Mouse (Mus musculus) lung, adult 2 months (tissue): Measurements from ENCODE around the gene Mrpl17. TPM values are rescaled to one million over a fixed set of nuclear protein-coding genes. Genes with fewer than 3 reads are reported as not detected.

Experiments used
- DNase-seq: peaks from one replicate; pipeline ENCODE4 v3.0.0; 2022
- H3K4me1 ChIP-seq: fragments of 200-500 bp; 2 replicates; pipeline ENCODE4 v1.6.1; 2011; ENCODE audit warnings: low read length; ENCODE audit not compliant: control insufficient read depth, insufficient read depth
- H3K4me3 ChIP-seq: fragments of 200-500 bp; replicated peaks from 2 replicates; pipeline ENCODE3; 2011; ENCODE audit warnings: low read depth, mild to moderate bottlenecking, control low read depth, low read length; ENCODE audit errors: extremely low read depth
- CTCF ChIP-seq: fragments of 200-500 bp; IDR thresholded peaks from 2 replicates; pipeline ENCODE4 v1.5.1; 2011; ENCODE audit warnings: mild to moderate bottlenecking, low read length, control low read depth; ENCODE audit not compliant: insufficient read depth
- POLR2A ChIP-seq: fragments of 200-500 bp; IDR thresholded peaks from 2 replicates; pipeline ENCODE4 v1.6.1; 2011; ENCODE audit warnings: low read depth, mild to moderate bottlenecking, control low read depth, low read length, borderline replicate concordance; ENCODE audit errors: extremely low read depth
- WGBS: fragments of 180-500 bp; shearing (Covaris S2); methylation state at CpG from one replicate; pipeline ENCODE4 v1.1.7; 2018; 5-methylcytosine and 5-hydroxymethylcytosine counted together
- polyA plus RNA-seq: library from polyadenylated mRNA; depleted of rRNA; stranded (reverse); fragments of >200 nt; gene quantifications from 2 replicates; pipeline ENCODE4 v1.2.3, GENCODE M21; 2012

The Mrpl17 gene
- polyA plus RNA-seq, 1 experiment = 172 TPM

DNA sequence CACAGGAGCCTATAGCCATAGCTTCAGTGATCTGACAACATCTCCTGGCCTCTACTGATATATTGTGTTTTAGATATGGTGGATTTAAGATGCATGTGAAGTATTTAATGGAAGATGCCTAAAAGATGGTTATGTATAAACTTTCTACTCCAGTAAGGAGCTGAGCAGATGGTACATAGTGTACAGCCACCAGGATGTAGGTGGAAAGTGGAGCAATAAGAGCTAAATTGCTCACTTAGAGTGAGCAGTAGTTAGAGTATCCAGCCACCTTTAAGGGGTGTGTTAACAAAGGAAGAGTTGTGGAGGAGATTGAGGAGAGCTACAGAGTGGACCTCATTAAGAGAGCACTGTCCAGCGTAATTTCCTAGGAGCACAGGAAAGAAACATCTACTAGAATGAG lies 19.8 kb downstream of the Mrpl17 start:
- TF ChIP-seq CTCF (no peak), POLR2A (no peak)
- Histone ChIP-seq H3K4me3 (no peak overlapping the region), H3K4me1 (peaks cover 9% of the 10 kb centered on the region)
- 79% methylated on average over 1 of the region's 1 CpGs for WGBS
- DNase-seq = no peak

DNA sequence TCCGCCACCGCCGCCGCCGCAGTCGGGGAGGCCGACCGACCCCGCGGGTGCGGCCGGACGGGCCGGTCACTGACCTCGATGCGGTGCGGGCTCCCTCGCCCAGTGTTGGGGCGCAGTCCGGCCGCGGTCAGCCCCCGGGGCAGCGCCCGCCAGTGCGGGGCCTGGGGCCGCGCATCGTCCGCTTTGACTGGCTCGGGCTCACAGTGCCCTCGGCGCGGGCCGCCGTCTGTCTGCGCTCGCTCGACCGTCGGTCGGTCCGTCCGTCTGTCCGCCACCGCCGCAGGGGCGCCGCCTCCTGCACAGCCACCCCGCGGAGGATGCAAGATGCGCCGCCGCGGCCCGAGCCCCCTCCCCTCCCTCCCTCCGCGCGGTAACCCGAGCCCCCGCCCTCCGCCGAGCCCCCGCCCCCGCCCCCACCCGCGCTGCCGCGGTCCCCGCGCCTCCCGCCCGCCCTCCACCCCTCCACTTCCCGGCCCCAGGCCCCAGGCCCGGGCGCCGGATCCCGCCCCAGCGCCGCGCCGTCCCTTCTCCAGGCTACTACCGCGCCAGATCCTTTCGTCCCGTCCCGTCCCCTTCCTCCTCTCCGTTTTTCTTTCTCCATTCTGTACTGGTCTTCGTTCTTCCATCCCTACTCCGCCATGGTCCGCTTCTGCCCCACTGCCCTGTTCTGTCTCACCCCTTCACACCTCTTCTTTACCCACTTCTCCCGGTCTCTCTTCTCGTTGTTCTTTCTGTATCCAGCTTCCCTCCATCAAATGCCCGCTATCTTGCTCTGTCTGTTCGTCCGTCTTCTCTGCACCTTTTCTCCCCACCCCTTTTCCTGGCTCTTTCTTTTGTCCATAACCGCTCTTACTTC lies 23.4 kb downstream of the Mrpl17 start, which contains the start of gene Dchs1:
Dchs1 (minus strand) TSS at position 370 of the 856 bp plus-strand sequence.
- peaks cover 11% of the 10 kb centered on the region for H3K4me1 ChIP-seq
- WGBS = under 1% methylated on average over 76 of the region's 97 CpGs
- TF ChIP-seq CTCF (no peak), POLR2A (0 out of 2 replicates have a peak, but pooled peaks have one; percentile 10)
- peak; percentile 23 for DNase-seq
- peak within 1 kb of the TSS; percentile 78 for H3K4me3 ChIP-seq

DNA sequence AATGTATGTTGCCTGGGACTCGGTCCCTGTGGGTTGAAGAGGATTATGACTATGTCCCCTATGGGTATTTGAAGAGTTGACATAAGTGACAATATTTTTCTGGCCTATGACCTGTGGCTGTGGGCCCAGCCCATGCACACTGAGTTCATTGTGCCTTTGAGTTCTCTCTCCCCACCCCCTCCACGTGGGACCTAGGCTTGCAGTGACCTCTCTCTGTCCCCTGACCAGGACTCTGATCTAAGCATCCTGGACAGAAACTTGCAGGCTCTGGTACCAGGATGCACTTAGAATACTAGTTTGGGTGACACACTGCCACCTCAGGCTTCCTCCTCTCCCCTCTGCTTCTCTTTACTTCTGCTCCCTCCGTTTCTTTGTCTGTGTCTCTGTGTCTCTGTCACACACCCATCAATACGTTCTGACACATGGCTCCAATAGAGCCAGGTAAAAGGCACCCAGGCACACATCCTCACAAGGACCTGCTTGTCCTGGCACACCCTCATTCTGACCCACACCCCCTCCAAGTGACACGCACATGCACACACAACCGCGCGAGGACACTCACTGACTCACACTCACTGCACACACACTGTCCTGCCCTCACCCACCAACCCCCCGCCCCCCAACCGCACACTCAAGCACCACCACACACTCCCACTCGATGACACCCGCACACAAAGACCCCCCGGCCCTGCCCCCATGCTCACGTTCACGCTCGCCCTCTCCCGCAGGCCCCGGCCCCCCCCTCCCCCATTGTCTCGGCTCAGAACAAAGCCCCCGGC lies 24.2 kb downstream of the Mrpl17 start:
- WGBS = 12% methylated on average over 15 of the region's 20 CpGs
- peak overlapping the region; percentile 69 for H3K4me3 ChIP-seq
- peaks cover 11% of the 10 kb centered on the region for H3K4me1 ChIP-seq
- no peak for TF ChIP-seq POLR2A
- no peak for TF ChIP-seq CTCF
- DNase-seq = no peak

DNA sequence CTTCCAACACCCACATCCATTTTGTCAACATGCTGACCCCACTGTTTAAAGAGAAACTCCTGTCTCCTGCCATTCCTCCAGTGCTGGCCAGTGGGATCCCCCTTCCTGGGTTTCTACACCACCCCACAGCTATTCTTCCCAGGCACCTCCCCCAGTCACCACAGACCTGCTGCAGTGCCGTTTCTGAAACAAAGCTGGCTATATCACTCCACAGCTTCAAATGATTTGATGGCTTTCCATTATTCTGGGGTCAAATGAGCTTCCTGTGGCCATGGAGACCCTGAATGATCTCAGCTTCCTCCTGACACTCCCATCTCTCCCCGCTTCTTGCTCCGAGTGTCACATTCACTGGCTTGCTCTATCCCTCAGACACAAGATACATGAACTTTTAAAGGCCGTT lies 26.3 kb downstream of the Mrpl17 start:
- H3K4me3 ChIP-seq = no peak overlapping the region
- 37% methylated on average over 4 of the region's 4 CpGs for WGBS
- DNase-seq = no peak
- peaks cover 11% of the 10 kb centered on the region for H3K4me1 ChIP-seq
- TF ChIP-seq POLR2A (no peak), CTCF (no peak)

DNA sequence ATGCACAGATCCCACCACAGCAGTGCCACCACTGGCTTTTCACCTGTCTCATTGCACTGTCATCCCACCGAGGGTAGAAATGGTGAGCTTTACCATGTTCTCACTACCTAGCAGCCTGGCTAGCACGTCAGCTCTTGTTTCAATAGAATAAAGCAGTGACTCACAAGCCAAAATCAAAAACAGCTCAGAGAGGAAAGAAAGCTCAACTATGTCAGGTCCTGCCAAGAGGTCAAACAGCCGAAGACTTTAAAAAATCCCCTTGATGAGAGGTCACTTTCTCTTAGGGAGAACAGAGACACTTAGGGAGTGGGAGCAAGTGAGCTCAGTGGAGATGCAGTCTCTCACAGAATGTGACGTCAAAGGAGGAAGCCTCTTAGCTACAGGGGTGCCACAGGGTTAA lies 27.0 kb downstream of the Mrpl17 start:
- TF ChIP-seq POLR2A = no peak
- no peak for TF ChIP-seq CTCF
- no peak for DNase-seq
- WGBS = 59% methylated on average over 4 of the region's 4 CpGs

DNA sequence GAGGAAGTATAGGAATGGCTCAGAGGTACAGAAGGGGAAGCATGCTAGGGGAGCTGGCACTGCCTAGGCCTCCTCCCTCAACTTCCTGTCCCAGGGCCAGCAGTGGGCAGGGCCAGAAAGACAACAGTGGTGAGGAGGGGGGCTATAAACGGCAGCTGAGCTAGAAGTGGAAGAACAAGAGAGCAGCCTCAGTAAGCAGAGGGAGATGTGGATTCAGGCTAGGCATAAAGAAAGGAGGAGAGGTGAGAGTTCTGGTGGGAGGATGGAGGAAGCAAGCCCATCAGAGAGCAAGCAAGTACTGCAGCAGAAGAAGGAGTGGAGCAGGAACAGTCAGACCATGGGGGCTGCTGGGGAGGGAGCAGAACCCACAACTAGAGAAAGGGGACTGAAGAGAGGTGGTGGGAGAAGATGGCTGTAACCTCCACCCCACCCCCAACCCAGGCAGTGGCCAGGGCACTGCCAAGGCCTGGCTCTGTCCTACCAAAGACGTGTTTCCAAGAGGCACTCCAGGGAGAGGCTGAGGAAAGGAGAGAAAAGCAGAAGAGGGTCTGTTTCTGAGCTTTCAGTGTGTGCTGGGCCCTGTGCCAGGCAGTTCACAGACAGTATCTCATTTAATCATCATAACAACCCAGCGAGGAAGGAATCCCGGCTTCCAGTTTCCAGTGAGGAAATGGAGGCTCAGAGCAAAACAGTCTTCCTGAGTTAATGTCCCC lies 32.2 kb downstream of the Mrpl17 start:
- no peak overlapping the region for H3K4me3 ChIP-seq
- DNase-seq = peak; percentile 27
- 18% methylated on average over 4 of the region's 4 CpGs for WGBS
- H3K4me1 ChIP-seq = peaks cover 18% of the 10 kb centered on the region
- TF ChIP-seq POLR2A (no peak), CTCF (no peak)

More for the DNA sequence above, 27.0 kb downstream of the Mrpl17 start:
- Histone ChIP-seq H3K4me3 (no peak overlapping the region), H3K4me1 (peaks cover 16% of the 10 kb centered on the region)

DNA sequence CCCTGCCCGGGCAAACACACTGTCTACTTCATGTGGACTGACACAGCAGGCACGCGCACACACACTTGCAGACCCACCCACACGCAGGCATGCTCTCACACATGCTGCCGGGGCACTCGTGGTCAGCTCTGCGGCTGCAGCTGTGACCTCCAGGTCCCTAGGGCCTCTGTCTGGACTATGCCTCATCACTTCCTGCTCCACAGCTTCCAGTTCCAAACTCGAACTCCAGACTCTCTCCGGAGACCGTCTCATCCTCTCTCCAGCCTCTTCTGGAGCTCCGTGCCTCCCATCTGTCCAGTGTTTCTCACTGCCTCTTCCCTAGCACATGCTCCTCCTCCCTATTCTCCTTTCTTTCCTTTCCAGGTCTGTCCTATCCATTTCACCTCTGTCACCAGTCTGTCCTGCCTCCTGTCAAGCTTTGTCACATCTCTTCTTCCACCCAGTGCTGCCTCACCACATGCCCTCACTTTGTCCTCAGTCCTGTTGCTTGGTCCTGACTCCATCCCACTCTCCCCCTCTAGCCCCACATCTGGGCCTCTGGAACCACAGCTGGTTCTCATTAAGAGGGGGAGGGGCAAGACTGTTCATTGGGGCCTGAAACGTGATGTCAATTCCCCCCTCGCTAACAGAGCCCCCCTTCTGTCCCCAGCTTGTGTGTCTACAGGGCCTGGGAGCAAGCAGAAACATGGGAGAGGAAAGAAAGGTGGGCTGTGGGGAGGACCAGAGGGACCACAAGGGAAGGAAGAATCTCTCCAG lies 32.9 kb downstream of the Mrpl17 start:
- WGBS = 27% methylated on average over 13 of the region's 13 CpGs
- DNase-seq = no peak
- H3K4me3 ChIP-seq = no peak overlapping the region

DNA sequence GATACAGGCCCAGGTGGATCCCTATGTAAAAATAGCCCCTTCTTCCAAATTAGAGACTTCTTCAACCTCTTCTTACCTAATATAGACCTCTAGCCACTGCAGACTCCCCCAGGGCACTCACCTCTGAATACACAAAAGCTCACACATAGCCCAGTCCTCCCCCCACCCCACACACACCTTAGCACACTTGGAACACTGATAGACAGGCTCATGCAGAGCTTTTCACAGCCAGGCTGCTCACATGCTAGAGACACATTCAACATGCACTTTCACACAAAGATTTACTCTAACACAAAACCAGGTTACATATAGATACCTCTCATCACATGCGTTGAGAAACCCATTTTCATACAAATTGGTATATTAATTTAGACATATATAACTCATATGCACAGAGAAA lies 33.6 kb downstream of the Mrpl17 start:
- 86% methylated on average over 1 of the region's 1 CpGs for WGBS
- no peak for TF ChIP-seq POLR2A
- TF ChIP-seq CTCF = no peak
- Histone ChIP-seq H3K4me3 (no peak overlapping the region), H3K4me1 (peaks cover 18% of the 10 kb centered on the region)
- DNase-seq = no peak

More for the DNA sequence above, 32.9 kb downstream of the Mrpl17 start:
- H3K4me1 ChIP-seq = peaks cover 18% of the 10 kb centered on the region
- no peak for TF ChIP-seq CTCF
- no peak for TF ChIP-seq POLR2A
